Mouse (Mus musculus): ENCODE data around the gene Olfr1229.

The Olfr1229 gene

DNA sequence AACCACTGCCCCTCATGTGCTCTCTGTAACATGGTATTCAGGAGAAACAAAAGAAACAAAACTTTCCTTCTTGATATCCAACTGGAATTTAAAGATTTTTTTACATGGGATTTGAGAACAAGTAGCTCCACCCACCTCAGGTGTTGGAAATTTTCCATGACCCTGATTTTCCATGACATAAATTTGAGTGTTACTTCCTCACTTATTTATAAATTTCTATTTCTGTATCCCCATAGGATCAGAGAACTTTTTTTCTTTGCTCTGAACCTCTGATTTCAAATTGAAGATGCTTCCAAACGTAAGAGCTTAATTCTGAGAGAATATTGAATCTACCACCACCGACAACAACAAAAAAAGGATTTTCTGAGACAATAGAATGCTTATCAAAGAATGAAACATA is at the start of gene Olfr1229:
TSS of gene Olfr1229 (minus strand) at position 101 of the 400 bp plus-strand sequence.
- no peak for DNase-seq (ENCODE audit: extremely low read depth, low read depth, low spot score)

DNA sequence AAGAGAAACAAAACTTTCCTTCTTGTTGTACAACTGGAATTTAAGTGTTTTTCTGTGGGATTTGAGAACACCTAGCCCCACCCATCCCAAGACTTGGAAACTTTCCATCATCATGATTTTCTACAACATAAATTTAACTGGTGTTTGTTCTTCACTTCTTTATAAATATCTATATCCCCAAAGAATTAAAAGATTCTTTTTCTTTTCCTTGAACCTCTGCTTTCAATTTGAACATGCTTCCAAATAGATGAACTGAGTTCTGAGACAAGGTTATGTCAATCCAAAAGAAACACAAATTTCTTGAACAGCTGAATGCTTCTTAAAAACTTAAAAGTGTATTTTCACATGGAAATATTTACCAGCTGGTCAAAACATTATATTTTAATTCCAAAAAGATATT is 41.8 kb upstream of the Olfr1229 start, which contains the start of gene Olfr1232:
TSS of gene Olfr1232 (minus strand) at position 101 of the 400 bp plus-strand sequence.
- DNase-seq (ENCODE audit: extremely low read depth, low read depth, low spot score): no peak

DNA sequence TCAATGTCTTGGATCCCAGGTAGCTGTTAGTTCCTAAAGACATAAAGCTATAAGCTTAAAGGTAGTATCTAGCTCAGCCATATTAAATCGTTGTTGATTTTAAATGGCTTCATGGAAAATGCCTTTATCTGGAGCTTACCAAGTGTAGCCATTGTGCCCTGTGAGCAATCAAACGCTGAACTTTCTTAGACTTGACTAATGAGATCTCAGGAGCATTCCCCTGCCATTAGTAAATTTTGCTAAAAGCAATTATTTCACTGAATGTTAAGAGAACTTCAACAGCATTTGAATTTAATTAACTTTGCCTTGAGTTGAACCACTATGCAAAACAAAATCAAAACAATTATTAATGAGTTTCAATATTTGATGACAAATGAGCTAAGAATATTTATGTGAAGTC is 19.2 kb upstream of the Olfr1229 start, which contains the start of gene Olfr1231:
TSS of gene Olfr1231 (minus strand) at position 101 of the 400 bp plus-strand sequence.
- no peak for DNase-seq (ENCODE audit: extremely low read depth, low read depth, low spot score)

DNA sequence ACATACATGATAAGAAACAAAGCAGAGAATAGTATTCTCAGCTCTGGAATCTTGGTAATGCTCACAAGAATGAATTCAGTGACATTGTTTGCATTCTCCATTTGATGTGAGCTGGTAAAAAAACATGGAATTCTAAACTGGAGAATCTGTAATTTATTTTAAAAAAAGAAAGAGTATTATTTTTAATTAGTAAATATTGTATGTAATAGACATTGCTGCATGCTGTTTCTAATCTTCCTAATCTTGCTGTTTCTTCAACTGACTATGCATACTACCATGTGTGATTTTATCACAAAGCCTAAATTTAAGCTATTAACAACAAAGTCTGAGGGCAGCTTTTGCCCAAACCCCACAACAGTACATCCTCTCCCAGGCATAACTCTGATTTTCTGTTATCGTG is 9.4 kb upstream of the Olfr1229 start, which contains the start of gene Olfr1230:
TSS of gene Olfr1230 (minus strand) at position 101 of the 400 bp plus-strand sequence.
- DNase-seq (ENCODE audit: extremely low read depth, low read depth, low spot score): no peak

DNA sequence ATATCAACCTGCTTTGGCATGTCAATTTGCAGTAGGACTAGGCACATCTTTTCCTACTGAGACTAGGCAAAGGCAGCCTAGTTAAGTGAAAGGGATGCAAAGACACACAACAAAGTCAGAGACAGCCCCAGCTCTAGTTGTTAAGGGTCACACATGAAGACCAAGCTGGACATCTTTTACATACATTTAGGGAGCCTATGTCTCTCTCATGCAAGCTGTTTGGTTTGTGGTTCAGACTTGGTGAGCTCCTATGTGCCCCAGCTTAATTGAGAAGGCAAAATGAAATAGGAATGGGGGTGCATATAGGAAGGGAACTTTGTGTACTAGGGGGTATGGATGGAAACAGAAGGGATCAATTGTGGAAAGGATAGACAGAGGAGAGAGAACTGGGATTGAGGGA is 33.9 kb downstream of the Olfr1229 start, which contains the start of gene Olfr1228:
TSS of gene Olfr1228 (minus strand) at position 101 of the 400 bp plus-strand sequence.
- DNase-seq (ENCODE audit: extremely low read depth, low read depth, low spot score): no peak

All from fat pad, adult 2 months (tissue).